Mouse (Mus musculus) CH12.LX (cell line): Measurements from ENCODE around the gene Pde9a.

Source experiments
- EP300 ChIP-seq: IDR thresholded peaks from 2 replicates; pipeline ENCODE4 v1.6.1; 2011; ENCODE audit warnings: low read length, improper control_type of control experiment
- HCFC1 ChIP-seq: IDR thresholded peaks from 2 replicates; pipeline ENCODE4 v1.6.1; 2012; ENCODE audit warnings: low read depth, mild to moderate bottlenecking, inconsistent platforms, low read length, improper control_type of control experiment
- JUN ChIP-seq: IDR thresholded peaks from 2 replicates; pipeline ENCODE4 v1.6.1; 2011; ENCODE audit warnings: low read depth, mild to moderate bottlenecking, low read length, improper control_type of control experiment, moderate library complexity; ENCODE audit not compliant: insufficient read depth
- KAT2A ChIP-seq: IDR thresholded peaks from 2 replicates; pipeline ENCODE4 v1.6.1; 2012; ENCODE audit warnings: low read length, improper control_type of control experiment, inconsistent platforms; ENCODE audit not compliant: insufficient replicate concordance
- MAX ChIP-seq: IDR thresholded peaks from 2 replicates; pipeline ENCODE4 v1.6.1; 2011; ENCODE audit warnings: low read length, improper control_type of control experiment
- NRF1 ChIP-seq: IDR thresholded peaks from 2 replicates; pipeline ENCODE4 v1.6.1; 2014; ENCODE audit warnings: low read depth, mild to moderate bottlenecking, inconsistent platforms, low read length, improper control_type of control experiment, moderate library complexity
- PAX5 ChIP-seq: IDR thresholded peaks from 2 replicates; pipeline ENCODE4 v1.6.1; 2012; ENCODE audit warnings: low read length, inconsistent platforms, mixed read lengths
- POLR2A ChIP-seq: IDR thresholded peaks from 2 replicates; pipeline ENCODE4 v1.6.1; 2011; ENCODE audit warnings: low read depth, mild to moderate bottlenecking, improper control_type of control experiment, low read length
- TCF12 ChIP-seq: IDR thresholded peaks from 2 replicates; pipeline ENCODE4 v1.6.1; 2014; ENCODE audit warnings: low read depth, mild to moderate bottlenecking, inconsistent platforms, low read length, improper control_type of control experiment

- TF ChIP-seq MAX (no peak), KAT2A (no peak), POLR2A (no peak), EP300 (no peak), TCF12 (no peak), HCFC1 (no peak), NRF1 (no peak), JUN (no peak), PAX5 (no peak)
Observed at GRCm38 (mm10) chr17:31401160-31401559, 15.2 kb downstream of the Pde9a start.
